Mouse (Mus musculus) skeletal muscle tissue, adult 2 months (tissue): Measurements from ENCODE around the gene Scamp4.

Experiments
- DNase-seq: peaks from one replicate; pipeline ENCODE4 v3.0.0-alpha.2; 2012; ENCODE audit warnings: low read depth, low spot score

Gene Scamp4

DNA sequence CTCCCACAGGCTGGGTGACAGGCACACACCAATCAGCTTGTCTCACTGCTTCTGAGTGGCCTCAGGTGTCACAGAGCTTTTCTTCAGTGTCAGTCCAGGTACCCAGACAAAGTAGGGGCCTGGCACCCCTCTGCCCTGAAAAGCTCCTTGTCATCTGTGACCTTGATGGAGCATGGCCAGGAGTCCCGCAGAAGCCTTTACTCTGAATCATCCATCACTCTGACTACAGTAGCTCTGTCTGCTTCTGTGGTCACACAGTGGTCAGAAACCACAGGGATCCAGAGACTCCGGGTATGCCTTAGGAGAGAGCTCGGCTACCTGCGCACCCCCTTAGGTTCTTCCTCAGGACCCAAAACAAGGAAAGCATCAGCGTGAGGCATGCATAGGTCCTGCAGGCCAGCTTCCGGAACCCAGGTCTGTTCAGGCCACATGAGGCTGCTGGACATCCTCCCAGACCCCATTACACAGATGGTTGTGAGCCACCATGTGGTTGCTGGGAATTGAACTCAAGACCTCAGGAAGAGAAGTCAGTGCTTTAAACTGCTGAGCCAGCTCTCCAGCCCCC is 50.6 kb downstream of the Scamp4 start:
- DNase-seq = no peak

- DNase-seq = no peak
Measured at GRCm38 (mm10) chr10:80654866-80655265, 52.2 kb downstream of the Scamp4 start.

DNA sequence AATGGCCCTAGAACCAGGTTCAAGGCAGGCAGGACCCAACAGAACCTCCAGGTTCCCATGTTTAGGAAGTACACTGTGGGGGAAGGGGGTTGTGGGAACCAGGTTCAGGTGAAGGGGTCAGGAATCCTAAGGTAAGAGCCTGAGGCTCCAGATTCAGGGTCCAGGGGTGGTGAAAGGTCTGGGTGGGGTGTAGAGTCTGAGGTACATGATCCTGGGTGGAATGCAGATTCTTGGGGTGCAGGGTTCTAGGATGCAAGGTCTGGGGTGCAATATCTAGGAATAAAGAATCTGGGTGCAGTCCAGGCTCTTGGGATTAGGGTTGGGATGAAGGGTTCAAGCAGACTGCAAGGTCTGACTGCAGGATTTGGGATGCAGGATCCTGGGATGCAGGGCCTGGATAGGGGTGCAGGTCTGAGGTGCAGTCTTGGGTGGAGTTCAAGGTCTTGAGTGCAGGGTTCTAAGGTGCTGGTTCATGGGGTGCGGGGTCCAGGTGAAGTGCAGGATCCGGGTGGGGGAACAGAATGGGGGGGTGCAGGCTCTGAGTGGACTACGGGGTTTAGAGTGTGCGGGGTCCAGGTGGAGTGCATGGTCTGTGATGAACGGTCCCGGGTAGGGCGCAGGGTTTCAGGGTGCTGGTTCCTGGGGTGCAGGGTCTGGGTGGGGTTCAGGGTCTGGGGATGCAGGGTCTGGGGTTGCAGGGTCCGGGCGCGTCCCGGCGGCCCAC is 52.9 kb downstream of the Scamp4 start:
- DNase-seq = no peak

GRCm38 (mm10) chr10:80656130-80656862 is 53.6 kb downstream of the Scamp4 start:
- peak; percentile 98 for DNase-seq

DNA sequence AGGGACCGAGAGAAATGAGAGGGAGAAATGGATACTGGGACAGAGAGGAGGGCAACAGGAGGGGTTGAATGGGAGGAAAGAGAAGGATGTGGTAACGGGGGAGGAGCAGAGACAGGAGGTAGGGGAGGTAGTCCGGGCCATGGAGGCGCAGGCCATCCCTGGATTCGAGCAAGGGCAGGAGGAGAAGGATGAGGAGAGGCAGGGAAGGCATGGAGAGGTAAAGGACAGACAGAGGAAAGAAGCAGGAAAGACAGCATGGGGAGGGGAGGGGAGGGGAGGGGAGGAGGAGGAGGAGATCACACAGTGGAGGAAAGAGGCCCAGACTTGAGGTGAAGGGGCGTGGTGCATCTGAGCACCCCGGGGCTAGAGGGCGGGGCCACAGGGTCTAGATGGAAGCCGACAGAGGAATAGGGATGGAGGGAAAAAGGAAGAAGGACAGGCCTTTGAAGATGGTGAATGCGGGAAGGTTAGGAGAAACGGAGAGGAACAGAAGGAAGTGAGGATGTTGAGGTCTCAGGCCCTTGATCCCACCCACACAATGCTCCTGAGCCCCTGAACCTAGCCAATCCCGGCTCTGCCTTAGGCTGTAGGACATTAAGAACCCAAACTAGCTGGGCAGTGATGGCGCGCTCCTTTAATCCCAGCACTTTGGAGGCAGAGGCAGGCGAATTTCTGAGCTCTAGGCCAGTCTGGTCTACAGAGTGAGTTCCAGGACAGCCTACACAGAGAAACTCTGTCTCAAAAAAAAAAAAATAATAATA is 54.4 kb downstream of the Scamp4 start, which contains the start of gene Btbd2:
Btbd2 (minus strand) TSS at position 209 of the 761 bp plus-strand sequence.
- DNase-seq = no peak

DNA sequence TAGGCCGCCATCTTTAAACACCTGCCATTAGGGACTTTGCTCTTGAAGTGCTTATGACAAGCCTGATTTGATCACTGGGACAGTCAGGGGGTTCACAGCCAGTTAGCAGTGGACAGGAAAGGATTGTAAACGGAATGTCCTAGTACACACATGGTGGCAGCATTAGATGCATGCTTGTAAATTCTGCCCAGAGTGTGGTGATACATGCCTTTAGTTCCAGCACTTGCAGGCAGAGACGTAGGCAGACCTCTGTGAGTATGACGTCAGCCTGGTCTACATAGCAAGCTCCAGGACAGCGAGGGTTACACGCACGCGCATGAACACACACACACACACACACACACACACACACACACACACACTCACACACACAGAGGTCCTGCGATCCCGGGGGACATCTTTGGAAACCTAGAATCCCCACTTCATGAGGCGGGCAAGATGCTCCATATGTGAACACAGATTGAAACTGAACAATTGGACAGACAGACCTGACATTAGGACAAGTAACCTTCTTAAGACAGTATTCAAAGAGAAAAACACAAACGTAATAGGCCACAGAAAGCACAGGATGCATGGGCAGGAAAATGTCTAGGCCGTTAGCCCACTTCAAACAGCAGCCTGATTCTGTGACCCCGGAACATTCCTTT is 55.6 kb downstream of the Scamp4 start:
- no peak for DNase-seq

DNA sequence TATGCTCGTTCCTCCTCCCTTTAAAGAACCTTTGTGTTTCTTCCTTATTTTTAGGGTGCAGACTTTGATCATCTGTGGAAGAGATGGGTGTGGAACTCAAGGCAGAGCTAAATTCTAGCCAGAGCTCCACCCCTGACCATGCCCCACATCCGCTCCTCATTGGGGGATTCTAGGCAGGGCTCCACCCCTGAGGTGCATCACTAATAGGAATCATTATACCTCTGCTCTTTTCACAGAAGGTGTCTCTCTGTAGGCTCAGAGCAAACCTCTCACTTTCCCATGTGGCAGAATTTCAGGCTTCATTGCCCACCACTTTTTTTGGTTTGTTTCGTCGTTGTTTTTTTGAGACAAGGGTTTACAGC is 56.1 kb downstream of the Scamp4 start:
- DNase-seq = no peak

DNA sequence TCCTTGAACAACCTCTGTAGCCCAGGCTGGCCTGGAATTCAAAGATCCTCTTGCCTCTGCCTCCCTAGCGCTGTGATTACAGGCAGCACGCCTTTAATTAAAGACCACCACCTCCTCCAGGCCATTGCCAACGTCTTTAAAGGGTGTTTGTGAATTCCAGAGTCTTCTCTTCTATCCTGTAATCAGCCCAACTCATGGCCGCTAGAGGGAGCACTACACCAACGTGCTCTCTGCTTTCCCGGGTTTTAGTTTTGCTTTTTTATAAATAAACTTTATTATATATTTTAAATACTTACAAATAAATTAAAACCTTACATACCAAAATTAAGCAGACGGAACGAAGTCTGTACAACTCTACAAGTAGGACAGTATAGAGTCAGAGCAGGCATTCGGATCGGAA is 56.5 kb downstream of the Scamp4 start:
- no peak for DNase-seq

DNA sequence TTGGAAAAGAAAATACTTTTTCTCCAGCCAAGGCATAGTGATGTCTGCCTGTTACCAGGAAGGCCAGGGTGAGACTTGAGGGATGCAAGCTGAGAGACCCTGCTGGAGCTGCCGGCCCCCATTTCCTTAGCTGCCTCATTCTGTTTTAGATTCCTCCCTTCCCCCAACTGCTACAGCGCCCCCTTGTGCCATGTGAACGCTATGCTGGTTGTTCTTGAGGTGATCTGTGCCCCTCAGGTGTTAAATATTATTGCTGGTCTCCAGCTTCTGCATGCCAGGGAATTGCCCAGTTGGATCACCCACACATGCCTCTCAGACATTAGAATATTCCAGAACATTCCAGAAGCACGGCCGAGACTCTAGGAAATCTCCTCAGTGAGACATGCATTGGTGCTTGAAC is 58.5 kb downstream of the Scamp4 start:
- no peak for DNase-seq

GRCm38 (mm10) chr10:80663485-80664196 is 61.0 kb downstream of the Scamp4 start:
- no peak for DNase-seq

- DNase-seq = peak; percentile 95
Measured at GRCm38 (mm10) chr10:80664197-80665015, 61.7 kb downstream of the Scamp4 start.

DNA sequence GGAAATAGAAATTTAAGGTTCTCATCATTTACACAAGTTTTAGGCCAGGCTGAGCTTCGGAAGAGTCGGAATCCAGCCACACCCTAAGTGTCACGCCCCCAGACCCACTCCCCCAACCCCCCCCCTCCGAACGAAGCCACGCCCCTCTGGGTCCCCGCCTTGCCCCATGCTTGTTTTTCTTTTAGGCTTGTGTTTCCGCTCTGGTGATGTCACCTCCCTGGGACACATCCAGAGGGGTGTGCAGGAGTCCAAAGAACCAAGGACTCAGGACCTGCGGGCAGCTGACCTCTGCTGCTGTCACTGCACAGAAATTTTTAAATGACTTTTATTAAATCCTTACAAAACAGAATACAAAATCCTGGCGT is 62.3 kb downstream of the Scamp4 start:
- DNase-seq = peak; percentile 88
